Mouse (Mus musculus) lung, adult 2 months (tissue): ENCODE data around the gene Hic1.

ENCODE experiments used
- CTCF ChIP-seq: fragments of 200-500 bp; IDR thresholded peaks from 2 replicates; pipeline ENCODE4 v1.5.1; 2011; ENCODE audit warnings: mild to moderate bottlenecking, low read length, control low read depth; ENCODE audit not compliant: insufficient read depth
- POLR2A ChIP-seq: fragments of 200-500 bp; IDR thresholded peaks from 2 replicates; pipeline ENCODE4 v1.6.1; 2011; ENCODE audit warnings: low read depth, mild to moderate bottlenecking, control low read depth, low read length, borderline replicate concordance; ENCODE audit errors: extremely low read depth

DNA sequence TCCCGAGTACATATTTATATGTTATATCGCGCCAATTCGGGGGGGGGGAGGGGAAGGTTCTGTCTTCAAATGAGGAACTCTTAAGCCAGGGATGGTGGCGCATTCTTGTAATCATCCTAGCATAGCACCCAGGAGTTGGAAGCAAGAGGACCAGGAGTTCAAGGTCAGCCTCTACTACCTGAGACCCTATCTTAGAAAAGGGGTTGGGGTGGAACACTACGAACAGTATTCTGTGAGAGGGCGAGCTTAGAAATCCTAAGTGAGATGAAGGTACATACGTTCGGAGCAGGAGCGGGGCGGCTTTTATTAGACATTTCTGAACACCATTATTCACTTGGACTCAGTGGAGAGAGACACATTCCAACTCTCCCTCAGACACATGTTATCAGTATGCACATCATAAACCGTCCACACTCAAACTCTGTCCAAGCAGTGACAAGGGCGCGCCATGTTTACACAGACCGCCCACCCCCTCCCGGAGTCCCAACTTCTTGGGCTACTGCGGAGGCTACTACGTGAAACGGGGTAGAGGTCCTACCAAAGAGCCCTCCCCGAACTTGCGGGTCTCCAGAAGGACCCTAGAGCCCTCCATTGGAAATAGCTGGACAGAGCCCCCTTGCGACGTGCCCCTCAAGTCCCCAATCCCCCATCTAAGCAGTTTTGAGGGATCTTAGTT lies at the start of gene Hic1:
- no peak for TF ChIP-seq CTCF
- no peak for TF ChIP-seq POLR2A
